Mouse (Mus musculus) lung, postnatal 0 days (tissue): ENCODE measurements at regions not wholly inside any gene's neighbourhood (a gene's known extent, or its start where the extent isn't known, plus 50 kb on each side); places are given as distances from the start of the nearest gene placed in this dataset.

Experiments
- ATAC-seq: fragments of 200-750 bp; cut with Nextera tagmentation; 2 replicates; pipeline ENCODE4 v1.8.0; 2017; ENCODE audit warnings: moderate library complexity
- DNase-seq: peaks from one replicate; pipeline ENCODE4 v3.0.0-alpha.2; 2016; ENCODE audit warnings: low spot score
- H3K27ac ChIP-seq: fragments of 300-500 bp; sonication (generic); 2 replicates; pipeline ENCODE4 v1.5.1; 2014; ENCODE audit warnings: antibody characterized with exemption, mild to moderate bottlenecking, low read length, mixed read lengths
- H3K27me3 ChIP-seq: fragments of 300-500 bp; sonication (generic); replicated peaks from 2 replicates; pipeline ENCODE4 v1.6.1; 2014; ENCODE audit warnings: low read length, mixed read lengths; ENCODE audit not compliant: insufficient read depth
- H3K36me3 ChIP-seq: fragments of 300-500 bp; sonication (generic); 2 replicates; pipeline ENCODE4 v1.6.1; 2014; ENCODE audit warnings: low read length, mixed read lengths; ENCODE audit not compliant: insufficient read depth
- H3K4me1 ChIP-seq: fragments of 300-500 bp; sonication (generic); 2 replicates; pipeline ENCODE4 v1.6.1; 2014; ENCODE audit warnings: antibody characterized with exemption, low read depth, low read length, mixed read lengths; ENCODE audit not compliant: insufficient read depth
- H3K4me2 ChIP-seq: fragments of 300-500 bp; sonication (generic); replicated peaks from 2 replicates; pipeline ENCODE4 v1.6.1; 2014; ENCODE audit warnings: low read depth, mild to moderate bottlenecking, low read length, moderate library complexity, mixed read lengths
- H3K4me3 ChIP-seq: fragments of 300-500 bp; sonication (generic); 2 replicates; pipeline ENCODE4 v1.5.1; 2014; ENCODE audit warnings: low read depth, low read length
- H3K9ac ChIP-seq: fragments of 300-500 bp; sonication (generic); replicated peaks from 2 replicates; pipeline ENCODE4 v1.6.1; 2014; ENCODE audit warnings: low read depth, mild to moderate bottlenecking
- H3K9me3 ChIP-seq: fragments of 300-500 bp; sonication (generic); 2 replicates; pipeline ENCODE4 v1.6.1; 2016; ENCODE audit warnings: low read length, mixed read lengths
- CTCF ChIP-seq: IDR thresholded peaks from 2 replicates; pipeline ENCODE4 v1.5.1; 2016; ENCODE audit warnings: antibody characterized with exemption, mild to moderate bottlenecking
- EP300 ChIP-seq: IDR thresholded peaks from 2 replicates; pipeline ENCODE4 v1.6.1; 2016; ENCODE audit warnings: antibody characterized with exemption, mild to moderate bottlenecking, control low read depth
- WGBS: fragments of 180-500 bp; shearing (Covaris S2); extraction: QIAGEN DNeasy Blood & Tissue Kit; methylation state at CpG from one replicate; pipeline ENCODE4 v1.1.7; 2014; 5-methylcytosine and 5-hydroxymethylcytosine counted together

DNA sequence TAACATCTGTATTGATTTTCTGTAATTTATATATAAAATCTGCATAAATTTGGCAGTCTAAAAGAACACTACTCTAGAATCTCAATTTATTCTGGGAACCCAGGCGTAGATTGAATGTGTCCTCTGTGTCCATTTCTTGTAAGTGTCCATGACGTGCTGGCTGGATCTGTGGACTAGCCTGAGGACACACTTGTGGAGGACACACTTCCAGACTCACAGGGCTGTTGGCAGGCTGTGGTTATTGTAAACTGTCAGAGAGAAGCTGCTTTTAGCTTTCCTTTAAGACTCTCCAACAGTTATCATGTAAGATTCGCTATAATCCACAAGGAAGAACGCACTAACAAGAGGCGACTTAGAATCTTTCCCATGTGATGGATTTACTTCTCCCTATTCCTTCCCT is 200.2 kb downstream of the Wnt5a start:
- no peak for TF ChIP-seq CTCF
- no peak for TF ChIP-seq EP300
- ATAC-seq (peak; percentile 26; the same call in 1 of the 2 replicates), DNase-seq (peak; percentile 22)
- H3K9ac ChIP-seq, result no peak overlapping the region
- no peaks in the 10 kb centered on the region for H3K36me3 ChIP-seq
- no peaks in the 10 kb centered on the region for H3K4me1 ChIP-seq
- H3K27ac ChIP-seq, result no peak overlapping the region
- H3K4me3 ChIP-seq, result no peak overlapping the region
- H3K9me3 ChIP-seq, result no peaks in the 10 kb centered on the region
- 78% methylated on average over 5 of the region's 5 CpGs for WGBS
- H3K27me3 ChIP-seq, result no peaks in the 10 kb centered on the region
- no peak overlapping the region for H3K4me2 ChIP-seq

DNA sequence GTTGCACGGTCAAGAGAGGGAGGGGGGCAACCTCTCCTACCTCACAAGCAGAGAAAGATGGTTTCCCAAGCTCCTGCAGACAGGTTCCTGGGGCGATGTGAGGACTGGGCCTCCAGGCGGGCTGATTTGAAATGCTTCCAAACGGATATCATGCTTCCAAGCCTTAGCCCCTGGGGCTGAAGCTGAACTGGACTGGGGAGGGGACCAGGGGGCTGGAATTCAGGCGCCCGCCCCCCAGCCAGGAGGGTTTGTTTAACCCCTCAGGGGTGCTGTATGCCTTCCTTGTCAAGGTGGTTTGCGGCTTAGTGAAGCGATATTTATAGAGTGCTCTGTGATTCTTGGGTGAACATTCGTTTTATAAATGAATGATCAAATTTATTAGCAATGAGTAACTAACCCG is 210.0 kb downstream of the Wnt5a start:
- TF ChIP-seq EP300 (no peak), CTCF (no peak)
- H3K27me3 ChIP-seq, result no peaks in the 10 kb centered on the region
- no peak for ATAC-seq
- WGBS, result 48% methylated on average over 10 of the region's 10 CpGs
- no peak overlapping the region for H3K27ac ChIP-seq
- no peak overlapping the region for H3K4me2 ChIP-seq
- H3K36me3 ChIP-seq, result no peaks in the 10 kb centered on the region
- no peak for DNase-seq
- H3K4me1 ChIP-seq, result no peaks in the 10 kb centered on the region
- H3K9me3 ChIP-seq, result no peaks in the 10 kb centered on the region
- no peak overlapping the region for H3K9ac ChIP-seq
- no peak overlapping the region for H3K4me3 ChIP-seq

DNA sequence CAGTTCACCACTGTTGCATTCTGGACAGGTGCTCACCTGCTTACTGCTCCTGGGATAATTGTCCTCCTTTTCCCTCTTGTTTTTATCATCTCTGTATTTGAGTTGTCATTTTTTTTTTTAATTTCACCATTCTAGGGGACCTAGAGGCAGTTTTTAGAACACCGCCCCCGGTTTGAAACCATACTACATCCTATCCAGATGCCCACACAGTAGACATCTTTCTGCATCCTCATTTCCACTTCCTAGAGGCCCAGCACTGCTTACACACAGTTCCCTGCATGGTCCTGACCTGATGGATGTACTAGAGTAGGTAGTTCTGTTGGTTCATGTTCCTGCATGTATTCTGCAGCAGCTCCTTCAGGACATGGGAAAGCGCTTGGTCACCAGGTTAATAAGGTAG is 216.0 kb downstream of the Wnt5a start:
- Histone ChIP-seq H3K27ac (no peak overlapping the region), H3K27me3 (no peaks in the 10 kb centered on the region), H3K4me1 (no peaks in the 10 kb centered on the region), H3K4me2 (no peak overlapping the region), H3K9ac (no peak overlapping the region), H3K36me3 (no peaks in the 10 kb centered on the region), H3K9me3 (no peaks in the 10 kb centered on the region), H3K4me3 (no peak overlapping the region)
- no peak for DNase-seq
- ATAC-seq, result no peak
- WGBS, result 92% methylated on average over 3 of the region's 3 CpGs
- no peak for TF ChIP-seq EP300
- no peak for TF ChIP-seq CTCF

DNA sequence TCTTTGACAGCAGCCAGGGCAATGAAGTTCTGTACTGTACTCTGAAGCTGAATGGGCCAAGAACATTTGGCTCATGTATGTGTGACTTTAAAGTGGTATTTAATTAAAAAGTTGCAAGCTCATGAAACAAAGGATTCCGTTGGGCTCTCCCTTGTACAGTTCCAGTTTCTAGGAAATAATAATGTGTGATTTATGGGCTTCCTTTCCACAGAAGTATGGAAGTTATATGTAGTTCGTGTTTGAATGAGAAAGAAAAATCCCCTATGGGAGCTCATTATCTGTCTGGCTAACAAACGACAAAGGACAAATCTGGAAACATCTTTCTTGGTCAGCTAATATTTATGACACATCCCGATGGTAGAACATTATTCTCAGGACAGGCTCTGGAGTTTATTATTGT is 221.1 kb downstream of the Wnt5a start:
- H3K4me1 ChIP-seq, result no peaks in the 10 kb centered on the region
- no peak for DNase-seq
- no peaks in the 10 kb centered on the region for H3K9me3 ChIP-seq
- H3K4me3 ChIP-seq, result no peak overlapping the region
- H3K27me3 ChIP-seq, result no peaks in the 10 kb centered on the region
- no peak overlapping the region for H3K9ac ChIP-seq
- no peak overlapping the region for H3K4me2 ChIP-seq
- H3K36me3 ChIP-seq, result no peaks in the 10 kb centered on the region
- TF ChIP-seq CTCF, result no peak
- no peak for TF ChIP-seq EP300
- WGBS, result 47% methylated on average over 4 of the region's 4 CpGs
- no peak overlapping the region for H3K27ac ChIP-seq
- no peak for ATAC-seq

DNA sequence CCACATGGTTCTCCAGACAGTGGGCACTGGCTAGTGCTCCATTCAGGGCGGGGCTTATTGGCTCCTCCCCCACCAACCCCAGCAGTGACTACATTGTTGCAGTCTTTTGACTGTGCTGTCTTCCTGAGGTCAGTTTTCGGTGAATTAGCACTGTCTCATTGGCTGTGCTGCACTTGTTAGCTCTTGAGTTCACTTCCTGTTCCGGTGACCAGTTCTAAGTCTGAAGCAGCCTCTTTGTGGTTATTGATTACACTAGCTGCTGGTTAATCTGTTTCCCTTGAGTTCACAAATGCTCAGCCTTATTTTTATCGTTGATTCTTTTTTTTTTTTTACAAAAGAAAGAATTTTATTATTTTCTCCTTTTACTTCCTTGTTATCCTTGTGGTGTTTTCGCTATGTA is 228.9 kb downstream of the Wnt5a start:
- Histone ChIP-seq H3K4me3 (no peak overlapping the region), H3K4me2 (no peak overlapping the region), H3K36me3 (no peaks in the 10 kb centered on the region), H3K27me3 (no peaks in the 10 kb centered on the region), H3K4me1 (no peaks in the 10 kb centered on the region), H3K27ac (no peak overlapping the region), H3K9me3 (no peaks in the 10 kb centered on the region), H3K9ac (no peak overlapping the region)
- ATAC-seq (no peak), DNase-seq (no peak)
- 60% methylated on average over 5 of the region's 5 CpGs for WGBS
- TF ChIP-seq CTCF, result no peak

DNA sequence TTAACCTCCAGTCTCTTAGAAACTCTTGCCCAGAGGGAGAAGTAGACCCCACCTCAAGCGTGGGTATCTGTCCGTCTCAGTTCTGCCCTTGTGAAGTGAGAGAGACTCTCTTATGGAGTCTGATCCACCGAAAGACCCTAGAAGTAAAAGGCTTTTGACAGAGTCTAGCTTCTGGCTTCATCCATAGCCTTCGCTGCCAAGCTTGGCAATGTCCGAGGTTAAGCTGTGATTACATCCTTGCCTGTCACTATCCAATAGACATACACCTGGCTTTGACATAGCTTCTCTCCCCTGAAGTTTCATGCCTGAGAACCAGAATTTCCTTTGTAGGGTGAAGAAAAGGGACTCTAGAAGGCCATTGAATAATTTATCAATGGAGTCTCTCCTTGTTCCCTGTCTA is 230.9 kb downstream of the Wnt5a start:
- H3K27me3 ChIP-seq, result no peaks in the 10 kb centered on the region
- 89% methylated on average over 5 of the region's 5 CpGs for WGBS
- no peaks in the 10 kb centered on the region for H3K9me3 ChIP-seq
- no peaks in the 10 kb centered on the region for H3K4me1 ChIP-seq
- H3K27ac ChIP-seq, result no peak overlapping the region
- ATAC-seq (no peak), DNase-seq (no peak)
- no peaks in the 10 kb centered on the region for H3K36me3 ChIP-seq
- no peak for TF ChIP-seq EP300
- TF ChIP-seq CTCF, result no peak
- no peak overlapping the region for H3K4me2 ChIP-seq
- no peak overlapping the region for H3K9ac ChIP-seq
- no peak overlapping the region for H3K4me3 ChIP-seq

DNA sequence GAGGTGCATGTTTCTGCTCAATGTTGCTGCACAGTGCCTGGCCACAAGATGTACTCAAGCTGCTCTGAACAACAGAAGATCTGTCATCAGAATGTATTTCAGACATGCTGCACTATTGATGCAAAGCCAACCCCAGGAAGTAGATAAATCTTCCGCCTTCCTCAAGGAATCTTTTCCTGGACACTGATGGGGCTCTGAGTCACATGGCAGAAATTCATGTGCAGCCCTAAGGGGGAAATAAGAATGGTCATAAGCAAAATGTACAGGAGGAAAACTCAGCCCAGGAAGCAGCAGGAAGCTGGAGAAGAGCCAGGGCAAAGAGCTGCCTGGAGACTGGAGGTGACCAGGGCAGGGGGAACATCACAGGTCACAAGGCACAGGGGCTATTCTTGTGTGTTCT is 235.5 kb downstream of the Wnt5a start:
- DNase-seq (no peak), ATAC-seq (no peak)
- Histone ChIP-seq H3K9me3 (no peaks in the 10 kb centered on the region), H3K9ac (no peak overlapping the region), H3K36me3 (no peaks in the 10 kb centered on the region), H3K27me3 (no peaks in the 10 kb centered on the region), H3K27ac (no peak overlapping the region), H3K4me1 (no peaks in the 10 kb centered on the region), H3K4me2 (no peak overlapping the region), H3K4me3 (no peak overlapping the region)
- 59% methylated on average over 1 of the region's 1 CpGs for WGBS
- no peak for TF ChIP-seq EP300
- TF ChIP-seq CTCF, result no peak
